Mouse (Mus musculus): ENCODE data around the gene Prkn. TPM values are rescaled to one million over a fixed set of nuclear protein-coding genes. Genes with fewer than 3 reads are reported as not detected.

The Prkn gene
- total and polyA plus RNA-seq, 2 experiments from 2014 or later: 9.0 to 9.4 TPM

DNA sequence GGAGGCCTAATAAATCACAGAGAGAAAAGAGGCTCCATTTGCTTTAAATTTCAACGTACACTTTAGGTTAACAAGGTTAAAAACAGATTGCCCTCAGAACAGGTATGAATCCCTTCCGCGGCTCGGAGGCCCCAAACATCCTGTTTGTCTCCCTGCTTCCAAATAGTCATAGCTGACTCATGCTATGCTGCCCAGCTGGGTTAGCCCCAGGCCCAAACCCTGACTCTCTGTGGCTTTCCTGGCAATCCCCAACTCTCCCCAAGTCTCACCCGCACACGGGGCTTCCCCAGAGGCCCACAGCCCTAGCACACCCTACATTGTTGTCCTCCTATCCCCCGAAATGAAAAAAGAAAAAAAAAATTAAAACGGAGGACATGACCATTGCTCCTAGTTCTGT, 1110.0 kb downstream of the Prkn start:
- H3K4me3 ChIP-seq (ENCODE audit: low read depth, low read length): no peak overlapping the region
- ATAC-seq (ENCODE audit: low FRiP score): no peak
- H3K4me1 ChIP-seq (ENCODE audit: insufficient read depth, low read length): peaks cover 4% of the 10 kb centered on the region; the same call in 1 of the 2 replicates
- H3K36me3 ChIP-seq (ENCODE audit: insufficient read depth, low read length): no peaks in the 10 kb centered on the region
- 72% methylated on average over 8 of the region's 8 CpGs for WGBS
- DNase-seq (ENCODE audit: low spot score): no peak
- H3K9ac ChIP-seq (replicated peaks; ENCODE audit: low read length, poor library complexity, severe bottlenecking): no peak overlapping the region
- H3K27me3 ChIP-seq (ENCODE audit: insufficient read depth, low read length): no peaks in the 10 kb centered on the region
- H3K4me2 ChIP-seq (ENCODE audit: low read depth, low read length, poor library complexity, severe bottlenecking): no peak overlapping the region
- TF ChIP-seq CTCF (IDR thresholded peaks at IDR 0.05): no peak
- H3K9me3 ChIP-seq (ENCODE audit: low read length): no peaks in the 10 kb centered on the region
- H3K27ac ChIP-seq (ENCODE audit: low read depth, low read length): peak overlapping the region; percentile 48; the same call in 1 of the 2 replicates

DNA sequence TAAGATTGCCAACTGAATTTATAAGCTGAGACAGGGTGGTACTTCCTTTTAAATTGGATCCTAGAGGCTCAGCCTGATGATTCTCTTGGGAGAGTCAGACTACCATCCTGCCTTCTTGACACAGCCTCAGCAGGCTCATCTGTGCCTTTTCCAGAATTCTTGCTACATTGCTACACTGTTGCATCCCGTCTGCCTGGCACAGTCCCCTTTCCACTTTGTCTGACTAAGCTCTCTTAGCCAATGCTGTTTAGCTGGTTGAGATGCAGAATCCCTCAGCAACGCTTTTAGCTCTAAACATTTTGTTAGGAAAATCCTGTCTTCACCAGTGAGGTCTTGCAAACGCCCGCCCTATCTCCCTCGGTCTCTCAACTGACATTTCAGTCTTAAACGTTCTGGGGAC, 1115.1 kb downstream of the Prkn start:
- no peak overlapping the region for H3K4me3 ChIP-seq (ENCODE audit: low read depth, low read length)
- no peaks in the 10 kb centered on the region; the same call in 1 of the 2 replicates for H3K27me3 ChIP-seq (ENCODE audit: insufficient read depth, low read length)
- no peaks in the 10 kb centered on the region for H3K36me3 ChIP-seq (ENCODE audit: insufficient read depth, low read length)
- WGBS: 77% methylated on average over 6 of the region's 6 CpGs
- H3K27ac ChIP-seq (ENCODE audit: low read depth, low read length): no peak overlapping the region
- H3K9me3 ChIP-seq (ENCODE audit: low read length): no peaks in the 10 kb centered on the region
- DNase-seq (ENCODE audit: low spot score) (no peak), ATAC-seq (ENCODE audit: low FRiP score) (no peak)
- no peak overlapping the region for H3K9ac ChIP-seq (replicated peaks; ENCODE audit: low read length, poor library complexity, severe bottlenecking)
- H3K4me2 ChIP-seq (ENCODE audit: low read depth, low read length, poor library complexity, severe bottlenecking): no peak overlapping the region
- no peaks in the 10 kb centered on the region; the same call in 1 of the 2 replicates for H3K4me1 ChIP-seq (ENCODE audit: insufficient read depth, low read length)
- no peak for TF ChIP-seq CTCF (IDR thresholded peaks at IDR 0.05)

DNA sequence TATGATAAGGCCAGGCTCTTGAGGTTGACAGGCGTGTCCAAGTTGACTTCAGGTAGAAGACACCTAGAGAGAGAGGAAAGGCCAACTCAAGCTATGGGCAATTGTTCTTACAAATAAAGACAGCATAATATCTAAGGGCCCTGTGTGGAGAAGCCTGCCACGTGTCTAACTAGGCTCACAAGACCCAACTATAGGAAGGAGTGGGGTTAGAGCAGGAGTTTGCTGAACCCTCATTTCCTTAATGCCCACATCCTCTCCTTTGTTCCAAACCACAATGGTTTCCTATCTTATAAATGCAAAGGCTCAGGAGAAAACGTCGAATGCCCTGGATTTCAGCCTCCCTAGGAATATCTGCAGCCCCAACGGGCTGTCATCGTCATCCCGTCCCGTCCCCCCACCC, 1120.3 kb downstream of the Prkn start:
- Histone ChIP-seq H3K27me3 (ENCODE audit: insufficient read depth, low read length) (no peaks in the 10 kb centered on the region; the same call in 1 of the 2 replicates), H3K9ac (replicated peaks; ENCODE audit: low read length, poor library complexity, severe bottlenecking) (no peak overlapping the region), H3K36me3 (ENCODE audit: insufficient read depth, low read length) (no peaks in the 10 kb centered on the region), H3K9me3 (ENCODE audit: low read length) (no peaks in the 10 kb centered on the region), H3K4me2 (ENCODE audit: low read depth, low read length, poor library complexity, severe bottlenecking) (no peak overlapping the region), H3K4me3 (ENCODE audit: low read depth, low read length) (no peak overlapping the region), H3K4me1 (ENCODE audit: insufficient read depth, low read length) (0 out of 2 replicates have a peak, but pooled peaks cover 4% of the 10 kb centered on the region), H3K27ac (ENCODE audit: low read depth, low read length) (no peak overlapping the region)
- DNase-seq (ENCODE audit: low spot score) (no peak), ATAC-seq (ENCODE audit: low FRiP score) (no peak)
- no peak for TF ChIP-seq CTCF (IDR thresholded peaks at IDR 0.05)
- 84% methylated on average over 8 of the region's 8 CpGs for WGBS

DNA sequence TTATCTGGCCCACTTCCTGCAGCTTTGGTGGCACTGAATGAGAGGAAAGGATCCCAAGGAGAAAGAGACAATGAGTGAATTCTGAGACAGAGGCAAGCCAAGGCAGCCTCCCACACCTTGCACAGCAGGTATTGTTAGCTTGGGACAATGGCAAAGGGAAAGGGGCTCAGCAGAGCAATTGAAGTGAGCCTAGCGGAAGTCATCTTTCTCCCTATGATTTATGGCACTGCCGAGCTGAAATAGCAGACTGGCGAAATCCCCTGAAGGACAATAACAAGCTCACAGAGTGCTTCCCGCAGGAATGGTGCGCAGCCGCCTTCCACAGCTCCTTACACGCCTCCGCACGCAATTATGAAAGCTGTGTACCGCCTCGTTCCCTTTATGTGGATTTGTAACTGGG, 1122.6 kb downstream of the Prkn start:
- TF ChIP-seq CTCF (IDR thresholded peaks at IDR 0.05): no peak
- no peaks in the 10 kb centered on the region for H3K9me3 ChIP-seq (ENCODE audit: low read length)
- peak; percentile 57 for DNase-seq (ENCODE audit: low spot score)

DNA sequence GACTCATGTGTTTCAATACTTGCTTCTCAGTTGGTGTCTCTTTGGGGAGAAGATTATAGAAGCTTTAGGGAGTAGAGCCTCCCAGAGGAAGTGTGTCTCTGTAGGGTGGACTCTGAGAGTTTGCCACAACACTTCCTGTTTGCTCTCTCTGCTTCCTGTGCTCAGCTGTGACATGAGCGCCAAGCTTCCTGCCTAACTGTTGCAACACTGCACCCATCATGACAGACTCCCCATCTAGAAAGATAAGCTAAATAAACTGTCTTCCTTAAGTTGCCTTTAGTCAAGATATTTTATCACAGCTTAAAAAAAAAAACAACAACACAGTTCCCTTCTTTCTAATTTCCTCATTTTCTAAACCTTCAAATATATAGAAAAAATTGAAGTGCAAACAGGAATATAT, 1130.0 kb downstream of the Prkn start:
- WGBS: 96% methylated on average over 1 of the region's 1 CpGs
- TF ChIP-seq CTCF (IDR thresholded peaks at IDR 0.05): no peak
- ATAC-seq (ENCODE audit: low FRiP score) (no peak), DNase-seq (ENCODE audit: low spot score) (no peak)
- no peak overlapping the region for H3K4me2 ChIP-seq (ENCODE audit: low read depth, low read length, poor library complexity, severe bottlenecking)
- no peaks in the 10 kb centered on the region for H3K27me3 ChIP-seq (ENCODE audit: insufficient read depth, low read length)
- no peak overlapping the region for H3K27ac ChIP-seq (ENCODE audit: low read depth, low read length)
- no peaks in the 10 kb centered on the region for H3K4me1 ChIP-seq (ENCODE audit: insufficient read depth, low read length)
- H3K4me3 ChIP-seq (ENCODE audit: low read depth, low read length): no peak overlapping the region
- no peaks in the 10 kb centered on the region for H3K36me3 ChIP-seq (ENCODE audit: insufficient read depth, low read length)
- no peak overlapping the region for H3K9ac ChIP-seq (replicated peaks; ENCODE audit: low read length, poor library complexity, severe bottlenecking)
- no peaks in the 10 kb centered on the region for H3K9me3 ChIP-seq (ENCODE audit: low read length)

More for the DNA sequence above, 1122.6 kb downstream of the Prkn start:
- Histone ChIP-seq H3K4me1 (ENCODE audit: insufficient read depth, low read length) (0 out of 2 replicates have a peak, but pooled peaks cover 4% of the 10 kb centered on the region), H3K27me3 (ENCODE audit: insufficient read depth, low read length) (no peaks in the 10 kb centered on the region; the same call in 1 of the 2 replicates), H3K36me3 (ENCODE audit: insufficient read depth, low read length) (no peaks in the 10 kb centered on the region), H3K9ac (replicated peaks; ENCODE audit: low read length, poor library complexity, severe bottlenecking) (no peak overlapping the region), H3K4me3 (ENCODE audit: low read depth, low read length) (no peak overlapping the region), H3K4me2 (ENCODE audit: low read depth, low read length, poor library complexity, severe bottlenecking) (peak overlapping the region; percentile 36), H3K27ac (ENCODE audit: low read depth, low read length) (peak overlapping the region; percentile 38; the same call in 1 of the 2 replicates)
- no peak for ATAC-seq (ENCODE audit: low FRiP score)
- WGBS: 34% methylated on average over 11 of the region's 11 CpGs

DNA sequence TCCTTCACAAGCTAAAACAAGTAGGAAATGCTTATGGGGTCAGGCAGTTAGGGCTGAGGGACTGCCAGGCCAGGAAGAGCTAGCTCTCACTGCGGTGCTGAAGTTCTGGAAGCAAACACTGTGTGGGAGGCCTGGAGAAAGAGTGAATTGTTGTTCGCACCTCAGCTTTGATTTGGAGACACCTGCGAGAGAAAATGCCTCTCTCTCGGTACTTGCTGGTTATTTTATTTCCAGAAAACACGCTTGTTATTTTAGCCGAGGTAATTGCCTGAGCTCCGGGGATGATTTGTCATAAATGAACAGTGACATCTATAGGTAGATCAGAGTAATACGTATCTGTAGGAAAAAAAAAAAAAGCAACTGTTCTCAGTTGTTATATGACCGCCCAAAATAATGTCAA, 1132.4 kb downstream of the Prkn start:
- DNase-seq (ENCODE audit: low spot score): peak; percentile 73
- peak overlapping the region; percentile 29; the same call in 1 of the 2 replicates for H3K4me2 ChIP-seq (ENCODE audit: low read depth, low read length, poor library complexity, severe bottlenecking)
- TF ChIP-seq CTCF (IDR thresholded peaks at IDR 0.05): peak; percentile 77
- peaks cover 6% of the 10 kb centered on the region; the same call in 1 of the 2 replicates for H3K27me3 ChIP-seq (ENCODE audit: insufficient read depth, low read length)
- H3K4me1 ChIP-seq (ENCODE audit: insufficient read depth, low read length): no peaks in the 10 kb centered on the region
- H3K9ac ChIP-seq (replicated peaks; ENCODE audit: low read length, poor library complexity, severe bottlenecking): no peak overlapping the region
- no peak for ATAC-seq (ENCODE audit: low FRiP score)
- no peak overlapping the region for H3K4me3 ChIP-seq (ENCODE audit: low read depth, low read length)
- 5% methylated on average over 9 of the region's 9 CpGs for WGBS
- no peaks in the 10 kb centered on the region for H3K36me3 ChIP-seq (ENCODE audit: insufficient read depth, low read length)
- H3K27ac ChIP-seq (ENCODE audit: low read depth, low read length): no peak overlapping the region
- H3K9me3 ChIP-seq (ENCODE audit: low read length): no peaks in the 10 kb centered on the region
